Mouse (Mus musculus): ENCODE measurements at regions not wholly inside any gene's neighbourhood (a gene's known extent, or its start where the extent isn't known, plus 50 kb on each side); places are given as distances from the start of the nearest gene placed in this dataset.

GRCm38 (mm10) chr15:87342656-87343055 lies 201.4 kb upstream of the Fam19a5 start:
- DNase-seq: no peak
- intact Hi-C loops (cut with DNase I): no loop called here

DNA sequence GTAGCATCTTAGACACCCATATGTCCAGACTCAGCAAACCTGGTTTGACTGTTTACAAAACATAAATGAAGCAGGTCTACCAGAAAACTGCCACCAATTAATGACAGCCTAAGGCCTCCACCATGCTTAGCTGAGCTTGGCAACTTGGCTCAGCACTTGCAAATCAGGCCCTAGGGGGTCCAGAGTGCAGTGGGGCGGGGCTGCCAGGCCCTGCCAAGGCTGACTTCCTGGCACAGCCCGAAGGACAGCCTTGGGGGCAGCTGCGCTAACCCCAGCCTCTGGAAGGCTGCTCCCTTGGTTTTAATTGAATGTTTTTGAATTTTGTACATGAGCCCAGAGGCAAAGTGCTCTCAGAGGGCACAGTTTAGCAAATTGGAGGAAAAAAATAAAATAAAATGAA lies 198.3 kb upstream of the Fam19a5 start:
- DNase-seq: no peak
- intact Hi-C loops (cut with DNase I): no loop called here

- no peak for DNase-seq
- intact Hi-C loops (cut with DNase I): no loop called here
Measured at GRCm38 (mm10) chr15:87349533-87350247, 194.4 kb upstream of the Fam19a5 start.

DNA sequence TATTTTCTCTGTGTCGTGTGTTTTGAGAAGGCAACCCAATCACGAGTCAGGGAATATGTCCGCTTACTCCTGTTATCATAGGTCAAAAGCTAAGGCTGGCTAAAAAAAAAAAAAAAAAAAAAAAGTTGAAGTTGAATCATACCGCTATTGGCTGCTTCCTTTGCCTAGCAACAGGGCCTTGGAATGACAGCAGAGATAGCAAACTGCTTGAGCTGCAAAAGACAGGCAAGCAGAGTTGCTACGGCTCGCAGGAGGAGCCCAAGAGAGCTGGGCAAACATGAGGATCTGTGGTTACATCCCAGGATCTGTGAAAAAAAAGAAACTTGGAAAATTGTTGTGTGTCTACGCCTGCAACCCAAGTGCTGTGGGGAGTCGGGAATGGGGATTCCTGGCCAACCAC lies 191.3 kb upstream of the Fam19a5 start:
- intact Hi-C loops (cut with DNase I): no loop called here

DNA sequence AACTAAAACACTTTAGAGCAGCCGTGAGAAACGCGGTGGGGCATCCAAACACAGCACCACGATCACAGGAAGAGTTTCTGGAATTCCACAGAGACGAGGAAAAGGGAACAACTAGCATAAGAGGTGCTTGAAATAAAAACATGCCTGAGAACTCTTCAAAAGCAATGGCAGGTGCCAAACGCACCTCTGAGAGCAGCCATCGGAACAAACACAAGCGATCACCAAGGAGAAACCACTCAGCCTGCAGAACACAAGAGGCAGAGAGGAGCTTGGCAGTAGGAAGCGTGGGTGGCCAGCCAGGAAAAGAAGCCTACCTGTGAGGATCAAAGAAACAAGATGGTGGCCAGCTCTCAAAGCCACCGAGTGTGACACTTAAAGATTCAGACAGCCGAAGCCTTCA lies 190.2 kb upstream of the Fam19a5 start:
- no peak for DNase-seq
- intact Hi-C loops (cut with DNase I): no loop called here

More for the DNA sequence above, 191.3 kb upstream of the Fam19a5 start:
- DNase-seq: no peak

DNA sequence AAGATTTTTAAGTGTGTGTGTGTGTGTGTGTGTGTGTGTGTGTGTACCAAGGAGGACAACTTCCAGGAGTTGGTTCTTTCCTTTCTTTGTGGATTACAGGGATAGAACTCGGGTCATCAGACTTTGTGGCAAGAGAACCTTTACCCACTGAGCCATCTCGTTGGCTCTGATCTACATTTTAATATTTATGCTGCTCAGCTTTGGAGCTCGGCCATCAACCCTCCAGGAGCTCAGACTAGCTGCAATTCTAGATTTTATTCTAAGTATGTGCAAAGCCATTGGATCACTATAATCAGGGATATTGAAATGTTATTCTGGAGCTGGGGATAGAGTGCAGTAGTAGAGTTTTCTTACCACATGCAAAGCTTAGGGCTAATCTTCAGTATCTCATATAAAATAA lies 183.6 kb upstream of the Fam19a5 start:
- intact Hi-C loops (cut with DNase I): no loop called here
- DNase-seq: no peak

DNA sequence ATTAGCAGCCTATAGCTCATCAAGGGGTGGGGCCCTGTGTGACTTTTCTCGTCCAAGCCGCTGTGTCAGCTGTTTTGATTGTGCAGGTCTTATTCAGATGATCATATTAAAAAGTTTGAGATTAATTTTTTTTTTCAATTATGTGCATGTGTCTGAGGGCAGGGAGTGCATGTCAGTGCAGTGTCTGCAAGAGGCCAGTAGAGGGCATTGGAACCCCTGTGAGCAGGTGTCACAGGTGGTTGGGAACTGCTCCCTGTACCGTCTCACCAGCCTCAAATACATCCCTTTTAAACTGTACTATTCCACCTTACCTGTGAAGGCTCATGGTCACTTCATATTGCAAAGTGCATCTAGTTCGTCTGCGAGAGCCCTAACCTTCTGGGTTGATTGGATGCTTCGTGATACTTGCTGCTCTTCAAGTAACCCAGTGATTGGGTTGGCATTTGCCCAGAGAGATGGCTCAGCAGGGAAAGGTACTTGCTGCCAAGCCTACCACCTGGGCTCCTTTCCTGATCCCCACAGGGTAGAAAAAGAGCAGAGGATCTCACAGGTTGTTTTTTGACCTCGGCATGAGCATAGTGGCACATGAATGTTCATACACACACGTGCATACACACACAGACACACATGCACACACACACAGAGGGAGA lies 178.3 kb upstream of the Fam19a5 start:
- no peak for DNase-seq
- intact Hi-C loops (cut with DNase I): loop anchor here (5.0 kb wide), 1 partner anchor 181 kb away; no protein-coding TSS in a partner anchor

DNA sequence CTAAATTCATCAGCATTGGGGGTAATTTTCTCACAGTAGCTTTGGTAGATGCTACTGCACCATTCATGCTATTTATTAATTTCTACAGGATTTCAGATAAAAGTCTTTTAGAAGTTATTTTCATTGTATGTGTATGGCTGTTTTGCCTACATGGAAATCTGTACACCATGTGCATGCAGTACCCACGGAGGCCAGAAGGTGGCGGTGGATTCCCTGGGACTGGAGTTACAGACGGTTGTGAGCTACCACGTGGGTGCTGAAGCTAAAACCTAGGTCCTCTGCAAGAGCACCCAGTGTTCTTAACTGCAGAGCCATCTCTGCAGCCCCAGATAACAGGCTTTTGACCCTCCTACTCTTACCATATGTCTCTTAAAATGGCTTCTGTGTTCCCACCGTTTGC lies 176.7 kb upstream of the Fam19a5 start:
- no peak for DNase-seq
- intact Hi-C loops (cut with DNase I): loop anchor here (5.0 kb wide), 1 partner anchor 180 kb away; no protein-coding TSS in a partner anchor

- intact Hi-C loops (cut with DNase I): loop anchor here (5.0 kb wide), 1 partner anchor 178 kb away; no protein-coding TSS in a partner anchor
- DNase-seq: no peak
Measured at GRCm38 (mm10) chr15:87369381-87369780, 174.7 kb upstream of the Fam19a5 start.

- intact Hi-C loops (cut with DNase I): loop anchor here (5.0 kb wide), 1 partner anchor 177 kb away; no protein-coding TSS in a partner anchor
- no peak for DNase-seq
Measured at GRCm38 (mm10) chr15:87369836-87370235, 174.3 kb upstream of the Fam19a5 start.

DNA sequence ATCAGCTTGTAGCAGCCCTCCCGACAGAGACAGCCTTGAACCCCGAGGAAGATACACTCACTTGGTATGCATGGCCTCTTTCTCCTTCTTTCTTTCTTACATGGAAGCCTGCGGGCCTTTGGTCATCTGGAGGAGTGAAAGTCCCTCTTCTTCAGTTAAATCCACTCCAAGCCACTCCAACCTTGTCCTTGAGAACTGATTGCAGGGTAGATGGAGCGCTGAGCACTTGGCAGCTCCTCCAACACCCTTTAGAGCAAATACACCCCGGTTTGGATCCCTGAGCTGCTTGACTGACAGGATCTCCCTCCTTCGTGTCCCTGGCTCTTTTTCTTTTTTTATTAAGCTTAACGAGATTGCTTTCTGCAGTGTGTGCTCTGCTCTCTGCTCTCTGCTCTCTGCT lies 173.3 kb upstream of the Fam19a5 start:
- DNase-seq: no peak
- intact Hi-C loops (cut with DNase I): no loop called here

DNA sequence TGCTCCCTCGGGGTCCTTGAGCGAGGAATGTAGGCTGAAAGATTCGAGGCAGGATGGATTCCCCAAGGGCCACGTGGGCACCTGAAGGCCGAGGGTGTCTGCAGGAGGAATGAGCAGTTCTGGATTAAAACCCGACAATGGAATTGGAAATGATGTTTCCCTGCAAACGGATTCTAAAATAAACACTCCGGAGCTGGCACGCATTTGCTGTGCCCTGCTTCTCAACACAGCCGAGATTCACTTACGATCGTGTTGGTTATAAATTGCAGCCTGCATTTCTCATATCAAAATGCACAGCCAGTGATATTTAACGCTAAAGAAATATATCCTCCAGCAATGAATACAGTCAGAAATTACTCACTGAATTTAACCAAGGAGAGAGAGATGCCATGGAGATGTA lies 169.4 kb upstream of the Fam19a5 start:
- intact Hi-C loops (cut with DNase I): no loop called here
- DNase-seq: no peak

- intact Hi-C loops (cut with DNase I): no loop called here
- DNase-seq: no peak
Measured at GRCm38 (mm10) chr15:87375596-87376194, 168.4 kb upstream of the Fam19a5 start.

GRCm38 (mm10) chr15:87383551-87384265 lies 160.4 kb upstream of the Fam19a5 start:
- DNase-seq: no peak
- intact Hi-C loops (cut with DNase I): no loop called here

GRCm38 (mm10) chr15:87384279-87385066 lies 159.6 kb upstream of the Fam19a5 start:
- DNase-seq: no peak
- intact Hi-C loops (cut with DNase I): no loop called here

- DNase-seq: no peak
- intact Hi-C loops (cut with DNase I): no loop called here
Measured at GRCm38 (mm10) chr15:87386513-87386983, 157.6 kb upstream of the Fam19a5 start.

DNA sequence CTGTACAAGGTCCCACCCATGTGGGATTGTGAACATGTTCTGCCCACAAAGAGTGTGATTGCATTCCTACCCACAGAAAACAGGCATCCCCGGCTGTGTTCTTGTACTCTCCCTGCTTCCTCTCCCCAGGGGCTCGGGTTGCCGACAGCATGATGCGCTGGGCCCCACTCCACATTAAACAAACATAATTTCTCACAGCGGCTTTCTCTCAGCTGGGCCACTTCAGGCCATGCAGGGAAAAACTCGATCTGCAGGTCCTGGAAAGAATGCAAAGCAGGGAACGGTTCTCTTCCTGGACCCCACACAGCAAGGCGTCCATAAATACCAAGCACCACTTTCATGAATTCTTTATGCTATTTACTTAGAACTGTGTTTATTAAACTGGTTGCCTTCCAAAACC lies 152.7 kb upstream of the Fam19a5 start:
- intact Hi-C loops (cut with DNase I): no loop called here
- DNase-seq: no peak

- intact Hi-C loops (cut with DNase I): no loop called here
- DNase-seq: no peak
Measured at GRCm38 (mm10) chr15:87398396-87398795, 145.7 kb upstream of the Fam19a5 start.

DNA sequence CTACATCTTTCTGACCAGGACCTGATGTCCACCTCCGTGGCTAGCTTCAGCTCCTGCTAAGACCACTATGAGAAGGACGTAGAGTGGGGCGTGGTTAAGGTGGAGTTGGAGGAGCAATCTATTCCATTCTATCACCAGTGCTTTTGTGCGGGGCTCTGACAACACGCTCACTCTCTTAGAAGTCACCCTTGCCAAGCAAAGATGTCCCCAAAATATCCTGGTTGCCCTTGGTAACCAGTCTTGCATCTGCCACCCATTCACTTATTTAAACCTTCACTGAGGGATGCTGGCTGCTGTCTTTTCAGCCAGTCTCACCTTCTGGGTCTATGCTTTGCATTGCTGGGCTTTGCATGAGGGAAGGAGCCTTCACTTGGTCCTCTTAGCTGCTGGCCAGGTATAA lies 138.4 kb upstream of the Fam19a5 start:
- intact Hi-C loops (cut with DNase I): no loop called here
- no peak for DNase-seq

GRCm38 (mm10) chr15:87411978-87412377 lies 132.1 kb upstream of the Fam19a5 start:
- intact Hi-C loops (cut with DNase I): no loop called here
- no peak for DNase-seq

Measured in heart, postnatal 36 days (tissue).